Mouse (Mus musculus): Measurements from ENCODE around the gene Ylpm1. TPM values are rescaled to one million over a fixed set of nuclear protein-coding genes. Genes with fewer than 3 reads are reported as not detected.

Ylpm1 gene
- total and polyA plus RNA-seq, 3 experiments: 23.7 to 49.2 (median 37.6) TPM

DNA sequence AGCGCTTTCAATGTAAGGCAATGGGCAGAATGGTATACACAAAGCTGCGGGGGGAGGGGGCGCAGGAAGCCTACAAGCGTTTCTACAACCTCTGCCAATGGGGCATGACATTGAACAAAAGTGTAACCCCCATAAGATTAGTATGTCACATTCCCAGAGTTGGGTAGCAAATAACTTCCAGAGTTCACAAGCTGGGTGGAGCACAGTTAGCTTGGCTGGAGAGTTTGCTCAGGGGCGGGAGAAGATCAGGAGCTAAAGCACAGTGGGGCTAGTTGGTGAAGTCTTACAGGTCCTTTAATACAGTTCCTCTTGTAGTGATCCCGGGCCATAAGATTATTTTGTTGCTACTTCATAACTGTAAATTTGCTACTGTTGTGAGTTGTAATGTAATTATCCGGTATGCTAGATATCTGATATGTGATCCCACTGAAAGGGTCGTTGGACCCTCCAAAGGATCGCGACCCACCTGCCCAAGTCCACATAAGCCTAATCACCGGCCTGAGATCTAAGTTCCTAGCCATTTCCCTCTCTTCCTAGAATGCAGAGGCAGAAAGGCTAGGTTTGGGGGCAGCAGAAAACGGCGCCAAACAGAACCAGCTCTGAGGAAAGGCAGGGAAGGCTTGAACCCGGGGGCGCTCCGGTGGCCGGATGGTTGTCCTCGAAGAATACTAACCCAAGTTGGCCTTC lies 114.0 kb downstream of the Ylpm1 start:
- DNase-seq: peak; percentile 18

DNA sequence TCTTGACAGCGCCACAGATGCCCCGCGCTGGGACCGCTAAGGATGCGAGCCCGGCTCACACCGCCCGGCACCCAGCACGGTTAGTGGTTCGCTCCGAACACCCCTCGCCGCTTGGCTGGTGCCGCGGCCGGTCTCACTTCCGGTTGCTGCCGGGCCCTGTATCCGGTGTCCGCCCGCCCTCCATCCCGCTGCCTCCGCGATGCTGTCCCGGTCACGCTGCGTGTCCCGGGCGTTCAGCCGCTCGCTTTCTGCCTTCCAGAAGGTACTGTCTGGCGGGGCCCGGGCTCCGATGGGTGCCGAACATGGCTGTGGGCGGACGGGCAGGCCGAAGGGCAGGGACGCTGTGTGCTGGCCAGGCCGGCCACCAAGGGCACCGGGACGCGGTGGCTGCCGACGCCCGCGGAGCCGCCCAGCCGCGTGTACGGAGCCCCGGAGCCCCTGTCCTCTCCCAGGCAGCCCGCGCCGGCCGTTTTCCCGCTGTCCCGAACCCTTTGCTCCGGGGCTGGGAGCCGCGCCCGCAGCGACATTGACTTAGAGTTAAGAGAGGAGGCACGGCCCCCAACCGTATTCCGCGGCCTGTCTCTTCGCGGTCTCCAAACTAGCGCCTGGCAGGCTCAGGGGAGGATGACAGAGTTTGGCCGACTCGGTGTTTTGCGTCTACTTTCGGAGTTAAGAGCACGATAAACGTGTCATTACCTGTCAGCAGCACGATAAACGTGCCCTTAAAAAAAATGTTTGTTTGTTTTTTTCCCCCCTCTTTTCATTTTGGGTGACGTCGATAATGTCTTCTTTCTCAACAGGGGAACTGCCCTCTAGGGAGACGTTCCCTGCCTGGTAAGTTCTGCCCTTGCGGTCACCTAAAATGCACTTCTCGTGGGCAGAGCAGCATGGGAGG lies 114.8 kb downstream of the Ylpm1 start, which contains the start of the genes Prox2 and Dlst:
Prox2 (minus strand) TSS at position 62 of the 895 bp plus-strand sequence.
Dlst (plus strand) TSS at position 136 of the 895 bp plus-strand sequence.
- DNase-seq: peak; percentile 94

DNA sequence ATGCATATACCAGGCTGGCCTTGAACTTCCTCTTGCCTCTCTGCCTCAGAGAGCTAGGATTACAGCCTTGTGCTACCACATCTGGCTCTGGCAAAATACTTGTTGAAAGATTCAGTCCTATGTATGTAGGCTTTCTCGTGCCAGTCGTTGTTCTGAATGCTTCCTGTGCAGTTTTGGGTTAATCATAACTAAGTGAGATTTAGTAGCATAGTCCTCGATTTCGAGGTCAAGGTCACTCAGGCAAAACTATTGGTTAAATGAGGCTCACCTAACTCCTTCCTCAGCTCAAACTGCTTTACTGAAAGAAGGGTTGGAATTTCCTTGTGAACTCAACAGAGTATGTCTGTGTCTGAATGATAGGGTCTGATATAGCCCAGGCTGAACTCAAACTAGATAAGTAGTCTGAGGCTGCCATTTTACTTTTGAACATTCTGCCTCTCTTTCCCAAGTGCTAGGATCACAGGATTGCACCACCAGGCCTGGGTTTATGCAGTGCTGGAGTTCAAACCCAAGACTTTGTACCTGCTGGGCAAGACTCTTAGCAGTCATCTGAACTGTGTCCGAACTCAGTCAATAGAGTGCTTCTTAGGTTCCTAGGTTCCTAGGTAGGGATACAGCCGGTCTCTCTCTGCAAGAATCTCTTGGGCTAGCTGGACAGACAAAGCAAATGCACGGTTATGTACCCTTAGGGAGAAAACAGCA lies 116.6 kb downstream of the Ylpm1 start:
- DNase-seq: no peak

DNA sequence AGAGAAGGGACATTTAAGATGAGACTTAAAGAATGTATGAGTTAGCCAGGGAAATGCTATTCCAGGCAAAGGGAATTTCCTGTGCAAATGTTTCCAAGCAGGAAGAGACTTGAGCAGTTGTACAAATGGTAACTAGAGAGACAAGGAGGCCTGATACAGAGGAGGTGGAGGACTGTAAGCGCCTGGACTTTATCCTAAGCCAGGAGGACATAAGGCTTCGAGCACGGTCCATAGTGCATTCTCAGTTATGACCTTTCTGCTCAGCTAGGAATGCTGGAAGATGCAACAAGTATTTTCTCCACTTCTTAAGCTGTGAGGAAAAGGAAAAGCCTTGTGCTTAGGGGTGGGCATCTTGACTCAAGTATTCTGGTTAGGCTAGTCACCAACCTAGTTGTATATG lies 117.2 kb downstream of the Ylpm1 start:
- no peak for DNase-seq

DNA sequence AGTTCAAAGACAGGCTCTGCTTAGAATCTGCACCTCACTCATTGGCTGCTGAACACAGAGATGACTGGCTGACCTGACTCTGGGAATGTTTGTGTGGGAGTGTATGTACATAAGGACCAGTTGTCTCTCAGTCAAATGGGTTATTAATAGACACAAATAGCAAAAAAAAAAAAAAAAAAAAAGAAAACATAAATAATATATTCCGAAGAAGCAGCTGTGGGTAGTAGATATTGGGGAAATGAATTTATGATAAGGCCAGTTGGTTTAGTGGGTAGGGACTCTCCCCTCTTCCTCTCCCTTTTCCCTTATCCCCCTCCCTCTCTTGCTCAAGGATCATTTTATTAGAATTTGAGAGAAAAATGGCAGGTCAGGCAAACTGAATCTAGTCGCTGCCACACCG lies 117.8 kb downstream of the Ylpm1 start:
- DNase-seq: no peak

DNA sequence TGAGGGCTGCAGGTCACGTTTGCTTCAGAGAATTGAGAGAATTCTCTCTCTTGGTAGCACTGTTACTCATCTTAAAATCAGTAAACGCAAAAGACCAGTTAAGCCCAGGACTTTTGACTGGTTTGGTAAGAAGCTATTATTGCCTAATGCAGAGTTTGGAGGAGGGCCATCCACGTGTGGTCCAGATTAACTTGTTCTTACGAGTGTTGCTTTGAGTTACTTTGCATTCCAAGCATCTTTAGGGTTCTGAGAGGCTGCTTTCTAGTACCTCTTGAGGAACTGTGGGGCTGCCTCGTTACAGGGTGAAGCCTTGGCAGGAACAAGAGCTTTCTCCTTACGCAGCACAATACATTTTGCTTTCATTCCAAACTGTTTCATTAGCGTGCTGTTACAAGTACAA lies 119.6 kb downstream of the Ylpm1 start:
- DNase-seq: no peak

Other genes starting within 250 kb of the Ylpm1 start
- 100 to 1,000 TPM in 1 of 2 experiments, 10 to 100 TPM in 1; 85.4 to 100 TPM for gene Npc2, start 223.2 kb upstream of the Ylpm1 start, total RNA-seq (2021)
- gene Npc2, start 223.2 kb upstream of the Ylpm1 start, polyA plus RNA-seq (2012; rRNA removed): 126 and 165 TPM in 2 replicates
- 10 to 100 TPM; 76.0 to 80.8 TPM for gene Isca2, start 223.1 kb upstream of the Ylpm1 start, total RNA-seq (2021)
- gene Isca2, start 223.1 kb upstream of the Ylpm1 start, polyA plus RNA-seq (2012; rRNA removed): 42.1 and 54.5 TPM in 2 replicates
- gene Ltbp2, start 119.8 kb upstream of the Ylpm1 start, total RNA-seq (2021): 10 to 100 TPM in 1 of 2 experiments, 1 to 10 TPM in 1; 6.6 to 11.9 TPM
- 11.8 and 16.1 TPM in 2 replicates for gene Ltbp2, start 119.8 kb upstream of the Ylpm1 start, polyA plus RNA-seq (2012; rRNA removed)
- gene Fcf1, start 25.4 kb upstream of the Ylpm1 start, total RNA-seq (2021): 100 to 1,000 TPM in 1 of 2 experiments, 10 to 100 TPM in 1; 89.4 to 117 TPM
- 10.6 and 10.9 TPM in 2 replicates for gene Fcf1, start 25.4 kb upstream of the Ylpm1 start, polyA plus RNA-seq (2012; rRNA removed)
- 10 to 100 TPM; 29.6 to 33.5 TPM for gene Arel1, start 25.4 kb upstream of the Ylpm1 start, total RNA-seq (2021)
- 19.1 and 20.2 TPM in 2 replicates for gene Arel1, start 25.4 kb upstream of the Ylpm1 start, polyA plus RNA-seq (2012; rRNA removed)
- gene Prox2, start 114.4 kb downstream of the Ylpm1 start, total RNA-seq (2021): 1 to 10 TPM; 3.2 to 5.3 TPM
- 2.6 and 2.8 TPM in 2 replicates for gene Prox2, start 114.4 kb downstream of the Ylpm1 start, polyA plus RNA-seq (2012; rRNA removed)
- gene Dlst, start 114.5 kb downstream of the Ylpm1 start, total RNA-seq (2021): 100 to 1,000 TPM; 347 to 398 TPM
- gene Dlst, start 114.5 kb downstream of the Ylpm1 start, polyA plus RNA-seq (2012; rRNA removed): 107 and 114 TPM in 2 replicates
- 1 to 10 TPM in 1 of 2 experiments, under 1 TPM in 1; 0.37 to 1.5 TPM for gene Rps6kl1, start 154.9 kb downstream of the Ylpm1 start, total RNA-seq (2021)
- gene Rps6kl1, start 154.9 kb downstream of the Ylpm1 start, polyA plus RNA-seq (2012; rRNA removed): 1.5 and 1.8 TPM in 2 replicates
- 1 to 10 TPM in 1 of 2 experiments, under 1 TPM in 1; 0.37 to 2.8 TPM for gene Pgf, start 181.5 kb downstream of the Ylpm1 start, total RNA-seq (2021)
- 0.63 and 1.6 TPM in 2 replicates for gene Pgf, start 181.5 kb downstream of the Ylpm1 start, polyA plus RNA-seq (2012; rRNA removed)
- 10 to 100 TPM; 64.2 to 95.9 TPM for gene Eif2b2, start 223.2 kb downstream of the Ylpm1 start, total RNA-seq (2021)
- gene Eif2b2, start 223.2 kb downstream of the Ylpm1 start, polyA plus RNA-seq (2012; rRNA removed): 94.8 and 100.0 TPM in 2 replicates

All from adrenal gland, adult 2 months (tissue).